Mouse (Mus musculus) layer of hippocampus, postnatal 25 days (tissue): ENCODE data around the gene Susd4. TPM values are rescaled to one million over a fixed set of nuclear protein-coding genes. Genes with fewer than 3 reads are reported as not detected.

ENCODE experiments used
- DNase-seq, 2 experiments: peaks; one replicate each; pipeline ENCODE4 v3.0.0; 2022; ENCODE audit warnings: mixed read lengths in 2 of 2, low spot score in 1 of 2; ENCODE audit errors: extremely low spot score in 1 of 2
- total RNA-seq, 2 experiments: library from RNA; stranded (reverse); gene quantifications; 2 replicates each; pipeline ENCODE4 v1.2.3; 2021

Susd4 gene
- total RNA-seq, 2 experiments from 2014 or later, result 124 to 133 TPM

- DNase-seq, result no peak
Observed at GRCm38 (mm10) chr1:182849556-182849955, 85.9 kb downstream of the Susd4 start.

- DNase-seq, result no peak
Observed at GRCm38 (mm10) chr1:182850080-182850479, 86.4 kb downstream of the Susd4 start.

- DNase-seq, result no peak
Observed at GRCm38 (mm10) chr1:182852158-182852557, 88.5 kb downstream of the Susd4 start.

GRCm38 (mm10) chr1:182856636-182857035 lies 93.0 kb downstream of the Susd4 start:
- DNase-seq, result no peak

GRCm38 (mm10) chr1:182861671-182862358 lies 98.2 kb downstream of the Susd4 start:
- DNase-seq, result no peak

GRCm38 (mm10) chr1:182863396-182863795 lies 99.7 kb downstream of the Susd4 start:
- DNase-seq, result no peak

- no peak for DNase-seq
Observed at GRCm38 (mm10) chr1:182867886-182868285, 104.2 kb downstream of the Susd4 start.

GRCm38 (mm10) chr1:182868432-182869113 lies 104.9 kb downstream of the Susd4 start:
- DNase-seq, result peak in 1 of 2 experiments; percentile 63

GRCm38 (mm10) chr1:182869114-182869456 lies 105.4 kb downstream of the Susd4 start:
- DNase-seq, result no peak

- no peak for DNase-seq
Observed at GRCm38 (mm10) chr1:182878156-182878555, 114.5 kb downstream of the Susd4 start.

GRCm38 (mm10) chr1:182878719-182879118 lies 115.1 kb downstream of the Susd4 start:
- no peak for DNase-seq

- DNase-seq, result no peak
Observed at GRCm38 (mm10) chr1:182881246-182881645, 117.6 kb downstream of the Susd4 start.

GRCm38 (mm10) chr1:182882611-182883010 lies 119.0 kb downstream of the Susd4 start:
- no peak for DNase-seq

- peak in 1 of 2 experiments; percentile 68 for DNase-seq
Observed at GRCm38 (mm10) chr1:182895698-182896097, 132.0 kb downstream of the Susd4 start.

- DNase-seq, result no peak
Observed at GRCm38 (mm10) chr1:182897071-182897470, 133.4 kb downstream of the Susd4 start.

- no peak for DNase-seq
Observed at GRCm38 (mm10) chr1:182897506-182898138, 134.0 kb downstream of the Susd4 start.

- no peak for DNase-seq
Observed at GRCm38 (mm10) chr1:182902095-182902494, 138.4 kb downstream of the Susd4 start.

GRCm38 (mm10) chr1:182902906-182903305 lies 139.2 kb downstream of the Susd4 start:
- DNase-seq, result no peak

- DNase-seq, result no peak
Observed at GRCm38 (mm10) chr1:182905669-182906068, 142.0 kb downstream of the Susd4 start.

- DNase-seq, result peak; percentile 49 to 69
Observed at GRCm38 (mm10) chr1:182908050-182909036, 144.7 kb downstream of the Susd4 start.
